Mouse (Mus musculus) olfactory bulb, adult 2 months (tissue): ENCODE measurements around the gene Brinp1.

Experiments used
- CTCF ChIP-seq: fragments of 200-500 bp; IDR thresholded peaks from 2 replicates; pipeline ENCODE4 v1.5.1; 2012; ENCODE audit warnings: low read depth, mild to moderate bottlenecking, low read length, moderate library complexity; ENCODE audit not compliant: insufficient read depth
- POLR2A ChIP-seq: fragments of 200-500 bp; IDR thresholded peaks from 2 replicates; pipeline ENCODE4 v1.6.1; 2012; ENCODE audit warnings: mild to moderate bottlenecking, low read depth, low read length, moderate library complexity; ENCODE audit not compliant: insufficient read depth

DNA sequence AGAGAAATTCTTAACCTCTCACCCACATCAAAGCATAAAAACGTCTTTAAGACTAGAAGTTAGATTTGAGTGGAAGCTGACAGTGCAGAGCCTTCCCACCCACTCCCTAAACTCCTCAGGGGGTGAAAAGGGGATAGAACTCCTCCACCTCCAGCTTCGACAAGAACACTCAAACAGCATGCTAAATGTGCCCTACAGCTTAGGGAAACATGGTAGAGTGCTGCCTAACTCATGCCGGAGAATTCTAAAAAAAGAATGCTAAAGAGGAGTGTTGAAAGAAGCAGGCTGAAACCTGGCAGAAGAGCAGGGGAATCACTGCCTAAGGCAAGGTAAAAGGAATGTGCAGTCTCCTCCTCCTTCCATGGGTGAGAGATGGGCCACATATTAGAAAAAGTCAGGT, 43.3 kb downstream of the Brinp1 start:
- TF ChIP-seq POLR2A (no peak), CTCF (no peak)
